Mouse (Mus musculus) CH12F3 (cell line): Measurements from ENCODE around the gene Il2rb.

Source experiments
- in situ Hi-C: fragments of 300-500 bp; cut with MboI; formaldehyde crosslinking; loops from 2 replicates; pipeline ENCODE4 v1.14.3; 2020; ENCODE audit warnings: low sequenced_read_pairs

The Il2rb gene

DNA sequence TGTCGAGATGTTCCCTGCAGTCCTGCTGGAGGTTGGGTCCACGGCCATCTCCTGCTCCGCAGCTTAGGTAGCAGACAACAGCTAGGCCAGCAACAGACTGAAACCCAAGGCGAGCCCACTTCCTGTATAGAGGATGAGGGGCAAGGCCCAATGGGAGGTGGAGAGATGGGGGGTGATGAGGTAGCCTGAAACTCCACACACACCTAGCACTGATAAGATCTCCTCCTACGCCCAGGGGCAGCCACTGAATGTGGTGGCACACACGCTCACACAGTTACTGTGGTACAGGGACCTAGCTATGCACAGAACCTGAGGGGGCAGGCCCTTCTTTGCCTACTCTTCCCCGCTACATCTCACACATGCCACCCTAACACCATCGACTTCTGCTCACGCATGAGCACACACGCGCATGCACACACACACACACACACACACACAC lies at the start of gene Il2rb:
Il2rb (minus strand) TSS at position 304 of the 439 bp plus-strand sequence.
- in situ Hi-C loops = no loop called here

DNA sequence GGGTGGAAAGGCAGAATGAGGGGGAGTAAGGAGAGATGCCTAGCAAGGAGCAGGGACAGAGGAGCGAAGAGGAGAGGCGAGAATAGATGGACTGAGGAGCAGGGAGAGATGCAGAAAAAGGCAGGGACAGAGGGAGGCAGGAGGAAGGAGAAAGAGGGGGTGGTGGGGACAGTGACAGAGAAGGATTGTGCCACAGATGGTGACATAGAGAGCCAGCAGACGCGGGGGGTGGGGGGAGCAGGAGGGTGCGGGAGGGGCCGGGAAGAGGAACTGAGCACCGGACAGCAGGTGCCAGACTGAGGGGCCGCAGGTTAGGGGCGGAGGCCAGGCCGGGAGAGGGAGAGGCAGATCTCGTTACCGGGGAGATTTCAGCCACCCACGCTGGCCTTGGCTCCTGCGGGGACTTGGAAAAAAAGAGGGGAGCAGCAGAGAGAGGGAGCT lies 49.5 kb upstream of the Il2rb start, which contains the start of gene Sstr3:
Sstr3 (minus strand) TSS at position 125 of the 441 bp plus-strand sequence.
- in situ Hi-C loops = loop anchor here (25.0 kb wide), 1 partner anchor 357 kb away; no protein-coding TSS in a partner anchor

DNA sequence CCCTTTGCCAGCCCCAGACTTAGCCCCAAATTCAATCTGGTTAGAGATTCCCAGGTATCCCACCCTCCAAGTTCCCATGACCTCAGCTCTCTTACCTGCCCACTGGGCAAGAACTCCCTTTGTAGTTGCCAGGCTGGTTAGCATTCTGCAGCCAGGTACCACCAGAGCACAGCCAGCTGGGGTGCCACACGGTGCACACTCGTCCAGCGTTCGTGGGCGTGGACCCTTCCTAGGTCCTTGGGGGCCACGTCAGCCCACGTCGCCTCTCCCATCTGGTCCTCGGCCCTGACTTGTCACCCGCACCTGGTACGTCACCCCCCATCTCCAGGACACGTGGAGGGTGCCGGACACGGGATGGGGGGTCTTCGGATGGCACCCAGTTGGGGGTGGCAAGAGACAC lies 49.0 kb upstream of the Il2rb start:
- in situ Hi-C loops = loop anchor here (25.0 kb wide), 1 partner anchor 357 kb away; no protein-coding TSS in a partner anchor

DNA sequence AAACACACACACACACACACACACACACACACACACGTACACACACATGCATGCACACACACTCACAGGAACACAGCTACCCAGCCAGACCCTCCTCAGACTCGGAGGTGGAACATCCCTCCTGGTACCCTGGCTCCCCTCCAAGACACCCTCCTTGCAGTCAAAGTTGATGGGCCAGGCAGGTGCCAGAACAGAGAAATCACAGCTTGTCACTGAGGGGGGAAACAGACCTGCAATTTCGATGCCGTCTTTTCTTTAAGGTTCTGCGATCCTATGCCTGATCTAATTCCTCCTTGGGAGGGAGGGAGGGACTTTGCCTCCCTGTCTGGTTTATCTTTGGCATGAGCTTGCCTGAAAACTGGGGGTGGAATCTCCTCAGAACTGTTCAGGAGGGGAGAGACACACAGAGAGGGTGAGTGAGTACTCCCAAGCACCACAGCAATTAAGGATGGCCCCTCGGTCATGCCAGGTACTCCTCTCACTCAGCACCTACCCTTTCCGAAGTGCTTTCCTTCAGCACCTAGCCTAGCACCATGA lies 47.8 kb upstream of the Il2rb start:
- in situ Hi-C loops = loop anchor here (25.0 kb wide), 1 partner anchor 356 kb away; no protein-coding TSS in a partner anchor

DNA sequence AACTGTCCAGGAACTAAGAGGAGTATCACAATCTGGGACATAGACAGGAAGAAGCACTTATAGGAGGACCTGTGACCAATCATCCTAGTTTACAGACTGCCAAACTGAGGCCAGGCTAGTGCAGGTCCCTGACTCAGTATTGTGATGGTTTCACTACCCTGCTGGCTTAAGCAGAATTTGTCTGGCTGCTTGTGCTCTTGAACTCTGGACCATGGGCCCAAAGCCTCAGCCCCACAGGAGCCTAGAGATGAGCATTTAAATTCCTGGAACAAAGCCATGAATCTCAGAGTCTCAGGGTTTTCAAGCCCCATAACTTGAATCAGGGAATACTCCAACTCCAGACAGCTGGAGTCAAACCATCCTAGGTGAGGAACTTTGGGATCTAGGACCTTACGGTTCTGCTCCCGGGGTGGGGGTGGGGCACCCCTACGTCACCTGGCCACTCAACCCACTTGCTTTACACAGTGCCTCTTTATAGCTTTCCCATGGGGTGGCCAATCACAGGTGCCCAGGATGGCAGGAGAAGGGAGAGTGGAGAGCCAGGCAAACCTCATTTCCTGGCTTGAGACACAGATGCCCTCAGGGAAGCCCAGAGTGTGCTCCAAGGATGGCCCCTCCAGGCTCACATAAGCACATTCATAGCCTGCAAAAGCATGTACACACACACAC lies 47.2 kb upstream of the Il2rb start:
- in situ Hi-C loops = loop anchor here (25.0 kb wide), 1 partner anchor 355 kb away; no protein-coding TSS in a partner anchor

DNA sequence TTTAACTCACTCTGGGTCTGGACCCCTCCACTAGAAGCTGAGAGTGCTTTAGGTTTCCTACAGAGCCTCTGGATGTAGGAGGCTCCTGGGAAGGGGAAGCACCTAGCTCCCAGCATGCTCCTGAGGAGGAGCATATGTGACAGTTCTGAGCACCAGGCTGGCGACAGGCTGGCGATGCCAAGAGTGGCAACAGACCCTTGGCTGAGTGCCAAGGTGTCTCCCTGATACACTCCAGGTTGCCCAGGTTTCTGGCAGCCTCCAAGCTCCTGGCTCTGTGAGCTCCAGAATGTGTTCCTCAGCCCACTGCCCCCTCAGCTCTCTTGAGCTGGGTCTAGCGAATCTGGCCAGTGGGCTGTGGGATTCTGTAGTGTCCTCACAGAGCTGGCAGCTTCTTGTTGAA lies 46.5 kb upstream of the Il2rb start:
- in situ Hi-C loops = loop anchor here (25.0 kb wide), 1 partner anchor 354 kb away; no protein-coding TSS in a partner anchor

DNA sequence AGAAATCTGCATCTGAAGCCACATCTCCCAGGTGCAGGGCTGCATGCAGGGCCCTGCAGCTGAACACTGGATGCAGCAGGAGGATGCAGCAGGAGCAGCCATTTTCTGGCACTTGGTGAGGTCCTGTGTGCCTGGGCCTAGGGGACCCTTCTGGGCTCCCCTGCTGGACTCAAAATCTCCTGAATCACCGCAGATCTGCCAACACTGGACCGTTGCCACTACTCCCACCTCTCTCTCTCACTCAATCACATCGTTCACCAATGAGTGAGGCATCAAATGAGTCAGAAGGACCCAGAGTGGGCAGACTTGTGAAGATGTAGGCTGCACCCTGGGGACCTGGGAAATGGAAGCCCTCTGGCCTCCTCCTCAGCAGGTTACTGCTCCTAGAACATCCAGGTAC lies 46.0 kb upstream of the Il2rb start:
- in situ Hi-C loops = loop anchor here (25.0 kb wide), 1 partner anchor 354 kb away; no protein-coding TSS in a partner anchor

DNA sequence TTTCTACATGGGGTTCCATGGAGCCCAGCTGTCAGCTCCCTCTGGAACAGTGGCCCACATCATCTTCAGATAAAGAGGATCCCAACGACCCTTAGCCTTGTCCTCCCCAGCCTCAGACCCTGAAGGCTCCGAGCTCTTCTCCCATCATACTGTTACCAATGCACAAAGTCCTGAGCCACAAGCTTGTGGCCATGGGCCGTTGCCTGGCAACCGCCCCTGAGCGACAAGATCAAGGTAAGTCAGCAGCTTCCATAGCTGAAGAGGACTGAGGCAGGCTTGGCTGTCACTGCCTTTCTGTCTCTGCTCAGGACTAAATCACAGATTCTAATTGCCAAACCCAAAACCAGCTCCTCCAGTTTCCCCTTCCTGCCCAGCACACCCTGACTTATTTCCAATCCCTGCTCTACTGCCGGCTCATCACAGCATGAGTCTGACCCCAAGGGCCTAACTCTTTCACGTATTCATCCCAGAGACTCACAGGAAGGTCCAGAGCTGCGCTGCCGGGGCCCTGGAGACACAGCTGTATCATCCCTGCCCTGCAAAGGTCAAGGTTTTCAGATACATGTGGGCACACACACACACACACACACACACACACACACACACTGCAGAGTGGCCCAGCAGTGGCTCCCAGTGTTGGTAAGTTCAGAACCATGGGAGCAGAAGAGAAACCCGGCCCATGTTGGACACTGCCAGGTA lies 40.8 kb upstream of the Il2rb start:
- in situ Hi-C loops = loop anchor here (5.0 to 25.0 kb wide), 2 partner anchors 89 to 349 kb away; no protein-coding TSS in a partner anchor

DNA sequence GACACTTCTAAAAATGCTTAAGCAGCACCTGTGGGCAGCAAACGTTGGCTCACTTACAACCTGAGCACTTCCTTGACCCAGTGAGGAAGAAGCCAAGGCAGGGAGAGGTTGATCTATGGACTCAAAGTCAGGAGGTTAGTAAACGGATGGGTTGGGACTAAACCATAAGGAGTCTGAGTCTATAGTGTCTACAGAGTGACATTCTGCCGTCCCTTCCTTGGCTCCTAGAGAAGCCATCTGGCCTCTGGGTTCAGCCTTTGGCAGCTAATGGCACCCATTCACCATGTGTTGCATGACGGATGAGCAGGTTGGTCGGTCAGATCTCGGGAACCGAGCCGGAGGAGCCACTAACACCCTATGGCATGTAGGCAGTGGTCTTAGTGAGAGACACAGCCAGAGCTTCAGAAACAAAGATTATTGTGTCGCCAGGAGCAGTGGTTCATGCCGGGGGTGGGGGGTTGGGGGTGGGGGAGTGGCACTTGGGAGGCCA lies 38.3 kb upstream of the Il2rb start:
- in situ Hi-C loops = loop anchor here (25.0 kb wide), 1 partner anchor 346 kb away; no protein-coding TSS in a partner anchor

DNA sequence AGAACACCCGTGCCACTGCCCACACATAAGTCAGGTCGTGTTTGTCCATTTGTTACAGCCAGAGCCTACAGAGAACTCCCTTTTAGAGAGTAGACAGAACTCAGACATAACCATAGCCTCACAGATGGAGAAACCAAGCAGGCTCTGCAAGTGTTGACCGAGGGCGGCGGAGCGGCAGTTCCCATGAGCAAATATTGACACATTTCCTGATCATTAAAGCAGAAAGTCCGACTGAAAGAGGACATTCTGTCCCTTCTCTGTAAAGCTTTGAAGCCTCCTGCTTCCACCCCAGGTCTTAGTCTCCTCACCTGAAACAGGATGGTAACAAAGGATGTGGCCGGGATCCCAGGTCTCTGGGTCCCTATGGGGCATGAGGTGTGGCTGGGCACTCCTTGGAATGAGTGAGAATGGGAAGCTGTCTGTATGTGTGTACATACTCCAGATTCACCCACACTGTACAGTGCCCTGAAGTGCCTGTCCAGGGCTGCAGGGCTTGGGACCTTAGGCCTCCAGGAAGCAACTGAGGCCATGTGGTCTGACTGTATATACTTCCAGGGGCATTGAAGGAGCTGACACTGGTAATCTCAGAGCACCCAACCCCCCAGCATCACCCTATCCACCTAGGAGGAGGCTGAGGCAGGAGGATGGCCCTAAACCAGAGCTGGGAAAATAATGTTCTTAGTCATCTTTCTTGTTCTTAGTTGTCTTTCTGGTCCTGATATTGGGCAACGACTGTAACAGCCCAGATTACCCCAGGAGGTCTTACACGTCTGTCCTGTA lies 37.7 kb upstream of the Il2rb start:
- in situ Hi-C loops = loop anchor here (25.0 kb wide), 1 partner anchor 345 kb away; no protein-coding TSS in a partner anchor

DNA sequence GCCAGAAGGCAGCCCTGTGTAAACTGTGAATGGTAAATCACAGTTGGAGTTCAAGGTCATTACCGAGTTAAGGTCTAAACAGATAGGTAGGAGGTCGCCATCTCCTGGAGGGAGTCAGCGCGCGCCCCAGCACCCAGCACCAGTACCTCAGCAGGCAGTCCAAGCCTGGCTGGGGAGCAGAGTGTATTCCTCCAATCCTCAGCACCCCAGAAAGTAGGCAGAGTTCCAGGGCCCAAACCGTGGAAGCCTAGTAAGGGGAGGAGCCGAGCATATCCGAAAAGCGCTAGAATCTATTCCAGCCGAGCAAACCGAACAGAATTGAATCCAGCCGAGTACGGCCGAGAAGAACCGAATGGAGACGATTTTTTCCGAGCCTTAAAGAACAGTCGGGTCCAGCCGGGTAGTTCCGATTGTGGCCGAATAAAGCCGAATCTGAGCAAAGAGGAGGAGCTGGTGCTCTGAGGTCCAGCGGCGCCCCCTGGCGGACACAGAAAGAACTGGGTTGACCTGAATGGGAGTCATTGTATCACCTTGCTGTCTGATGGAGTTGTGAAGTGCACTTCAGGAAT lies 36.9 kb upstream of the Il2rb start:
- in situ Hi-C loops = loop anchor here (25.0 kb wide), 1 partner anchor 345 kb away; no protein-coding TSS in a partner anchor

DNA sequence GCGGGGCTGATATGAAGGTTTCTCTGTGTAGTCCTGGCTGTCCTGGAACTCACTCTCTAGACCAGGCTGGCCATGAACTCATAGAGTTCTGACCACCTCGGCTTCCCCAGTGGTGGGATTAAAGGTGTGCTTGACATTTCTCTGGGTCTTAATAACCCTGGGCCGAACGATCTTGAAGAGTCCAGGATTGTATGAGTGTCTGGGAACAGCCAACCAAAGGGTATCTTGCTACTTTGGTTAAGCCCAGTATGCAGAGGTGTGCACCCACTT lies 36.3 kb upstream of the Il2rb start:
- in situ Hi-C loops = loop anchor here (25.0 kb wide), 1 partner anchor 344 kb away; no protein-coding TSS in a partner anchor

DNA sequence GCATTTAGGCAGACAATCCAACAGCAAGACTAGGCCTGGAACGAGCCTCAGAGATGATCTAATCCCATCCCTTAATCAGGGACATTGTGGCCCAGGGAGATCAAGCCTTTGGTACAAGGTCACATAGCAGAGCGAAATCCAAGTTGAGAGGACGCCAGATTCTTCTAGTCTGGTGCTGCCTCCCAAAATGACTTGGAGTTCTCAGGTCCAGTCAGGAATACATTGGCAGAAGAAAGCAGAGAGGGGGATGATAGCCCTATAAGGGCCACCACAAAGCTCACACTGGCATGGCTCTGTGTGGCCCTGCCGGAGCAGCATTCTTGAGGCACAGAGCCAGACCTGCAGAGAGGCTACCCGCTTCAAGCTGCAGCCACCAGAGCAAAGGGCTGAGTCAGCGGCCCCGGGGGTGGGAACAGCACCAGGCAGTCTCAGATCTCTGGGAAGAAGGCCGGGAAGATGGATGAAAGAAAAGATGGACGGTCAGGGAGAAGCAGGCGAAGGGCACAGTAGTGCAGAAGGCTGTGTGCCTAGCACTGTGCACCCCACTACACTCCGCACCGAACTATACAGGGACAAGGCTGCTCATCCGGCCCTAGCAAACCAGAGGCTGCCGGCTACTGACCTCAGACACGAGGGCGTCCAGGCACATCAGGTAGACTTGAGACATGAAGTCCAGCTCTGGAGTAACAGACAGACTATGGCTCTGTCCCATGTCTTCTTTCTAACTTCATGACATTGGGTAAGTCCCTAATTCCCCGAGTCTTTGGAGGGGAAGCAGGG lies 35.8 kb upstream of the Il2rb start, which contains the start of gene C1qtnf6:
C1qtnf6 (minus strand) TSS at position 746 of the 780 bp plus-strand sequence.
- in situ Hi-C loops = loop anchor here (25.0 kb wide), 1 partner anchor 344 kb away; no protein-coding TSS in a partner anchor

DNA sequence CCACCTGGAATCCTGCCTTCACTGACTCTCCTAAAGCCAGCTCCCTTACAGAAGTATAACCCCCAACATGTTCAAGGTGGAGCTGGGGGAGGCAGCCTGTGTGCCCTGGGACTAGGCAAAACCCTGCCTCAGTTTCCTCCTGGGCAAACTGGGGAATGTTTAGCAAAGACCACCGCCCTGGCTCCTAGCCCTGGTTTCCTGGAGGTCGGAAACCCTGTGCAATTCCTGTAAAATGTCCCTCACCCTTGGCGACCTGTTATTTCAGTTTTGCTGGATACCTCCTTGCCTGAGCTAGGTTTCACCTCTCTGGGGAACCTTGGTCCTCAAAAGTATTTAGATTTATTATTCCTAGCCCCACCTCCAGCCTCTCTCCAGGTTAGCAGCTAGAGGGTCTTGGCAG lies 35.1 kb upstream of the Il2rb start:
- in situ Hi-C loops = loop anchor here (25.0 kb wide), 1 partner anchor 343 kb away; no protein-coding TSS in a partner anchor

DNA sequence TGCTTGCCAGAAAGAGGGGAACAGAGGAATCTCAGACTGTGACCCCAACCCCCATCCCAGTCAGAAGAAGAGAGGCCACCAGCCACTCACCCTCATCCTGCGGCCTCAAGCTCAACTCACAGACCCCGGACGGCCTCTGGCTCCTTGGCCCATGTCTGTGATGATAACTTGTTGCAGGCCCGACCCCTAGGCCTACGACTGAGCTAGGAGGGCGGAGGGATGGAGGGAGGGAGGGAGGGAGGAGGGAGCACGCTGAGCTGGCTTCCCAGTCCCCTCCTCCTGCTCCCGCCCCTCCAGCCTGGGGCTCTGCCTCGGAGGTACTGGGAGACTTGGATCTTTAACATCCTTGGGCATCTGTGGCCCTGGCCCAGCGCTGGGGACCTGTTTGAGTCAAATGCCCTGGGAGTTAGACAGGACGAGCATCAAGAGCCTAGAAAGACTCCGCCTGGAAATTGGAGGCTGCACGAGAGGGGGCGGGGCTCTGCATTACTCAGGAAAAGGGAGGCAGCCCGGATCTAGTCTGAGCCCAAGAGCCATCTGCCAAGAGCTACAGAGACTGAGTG lies 34.4 kb upstream of the Il2rb start:
- in situ Hi-C loops = loop anchor here (25.0 kb wide), 1 partner anchor 342 kb away; no protein-coding TSS in a partner anchor

DNA sequence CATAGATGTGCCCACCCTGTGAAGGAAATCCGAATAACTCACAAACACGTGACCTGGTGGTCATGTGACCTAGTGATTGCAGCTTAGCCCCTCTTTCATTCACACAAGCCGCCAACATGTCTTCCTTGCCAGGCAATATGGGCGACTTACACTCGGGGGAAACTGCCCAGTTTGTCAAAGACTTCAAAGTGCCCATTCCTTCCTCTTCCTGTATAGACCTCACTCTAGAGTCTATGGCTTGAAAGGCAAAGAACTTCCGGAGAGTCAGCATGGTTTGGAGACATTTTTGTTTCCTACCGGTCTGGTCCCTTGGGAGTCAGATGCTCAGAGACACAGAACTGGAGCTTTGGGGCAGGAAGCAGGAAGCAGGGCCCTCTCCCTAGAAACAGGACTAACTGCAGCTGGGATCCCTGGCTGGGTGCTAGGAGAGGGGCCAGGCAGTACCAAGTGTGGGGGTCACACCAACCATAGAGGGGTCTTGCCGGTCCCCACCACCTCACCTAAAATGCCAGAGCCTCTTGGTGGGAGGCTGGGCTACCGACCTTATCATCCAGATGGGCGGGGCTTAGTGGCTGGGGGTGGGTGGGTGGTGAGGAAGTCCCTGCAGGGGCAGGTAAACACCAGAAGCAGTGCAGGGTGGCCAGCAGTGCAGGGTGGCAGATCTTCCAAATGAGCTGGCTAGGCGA lies 33.8 kb upstream of the Il2rb start:
- in situ Hi-C loops = loop anchor here (25.0 kb wide), 1 partner anchor 342 kb away; no protein-coding TSS in a partner anchor

DNA sequence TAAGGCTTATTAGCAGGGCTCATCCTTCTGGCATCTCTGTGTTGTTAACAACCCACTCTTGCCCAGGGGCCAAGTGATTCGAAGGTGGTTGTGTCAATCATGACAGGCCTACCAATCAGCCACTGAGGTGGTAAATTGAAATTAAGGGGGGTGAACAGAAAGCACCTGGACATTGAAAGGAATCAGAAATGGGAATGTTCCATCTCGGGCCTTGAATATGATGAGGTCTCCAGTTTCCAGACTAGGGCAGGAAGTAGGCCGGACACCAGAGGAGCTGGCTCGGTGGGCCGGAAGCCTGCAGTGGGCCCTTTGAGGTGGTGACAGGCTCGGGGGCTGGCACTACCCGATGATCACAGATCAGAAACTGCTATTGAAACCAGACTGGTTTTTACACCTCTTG lies 32.9 kb upstream of the Il2rb start:
- in situ Hi-C loops = loop anchor here (25.0 kb wide), 1 partner anchor 341 kb away; no protein-coding TSS in a partner anchor

DNA sequence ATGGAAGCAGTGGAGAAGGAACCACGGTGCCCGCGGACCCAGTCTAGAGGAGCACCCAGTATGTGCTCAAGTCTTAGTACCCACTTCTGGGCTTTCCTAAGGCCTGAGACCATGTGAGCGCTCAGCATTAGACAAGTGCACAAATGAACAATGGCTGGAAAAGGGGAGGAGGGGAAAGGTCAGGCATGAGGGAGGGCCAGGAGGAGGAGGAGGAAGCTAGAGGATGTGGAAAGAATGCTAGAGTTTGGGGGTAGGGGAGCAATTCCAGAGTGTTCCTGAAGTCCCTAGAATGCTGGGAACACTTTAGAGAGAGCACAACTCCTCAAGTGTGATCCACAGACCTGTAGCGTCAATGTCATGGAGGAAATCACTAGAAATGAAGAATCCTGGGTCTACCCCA lies 29.1 kb upstream of the Il2rb start:
- in situ Hi-C loops = no loop called here
